Mouse (Mus musculus): ENCODE data around the gene Gm10277. TPM values are rescaled to one million over a fixed set of nuclear protein-coding genes. Genes with fewer than 3 reads are reported as not detected.

Gm10277 gene
- 0.68 to 1.2 TPM in 2 of 3 replicates, not detected in the other for total RNA-seq (2017)

- no peak for ATAC-seq (replicated peaks; ENCODE audit: insufficient number of reproducible peaks, low FRiP score, low TSS enrichment, poor library complexity, severe bottlenecking)
These were observed at the start of gene Gm10277 for GRCm38 (mm10) chr11:77787707-77788106. Gene Gm10277, minus strand, starts transcription at chr11:77787747.

GRCm38 (mm10) chr11:77836751-77837150 lies 49.2 kb upstream of the Gm10277 start:
- ATAC-seq (replicated peaks; ENCODE audit: insufficient number of reproducible peaks, low FRiP score, low TSS enrichment, poor library complexity, severe bottlenecking): no peak

GRCm38 (mm10) chr11:77836290-77836689 lies 48.7 kb upstream of the Gm10277 start:
- ATAC-seq (replicated peaks; ENCODE audit: insufficient number of reproducible peaks, low FRiP score, low TSS enrichment, poor library complexity, severe bottlenecking): no peak

- no peak for ATAC-seq (replicated peaks; ENCODE audit: insufficient number of reproducible peaks, low FRiP score, low TSS enrichment, poor library complexity, severe bottlenecking)
These were observed 47.6 kb upstream of the Gm10277 start for GRCm38 (mm10) chr11:77835109-77835508.

GRCm38 (mm10) chr11:77832541-77832940 lies 45.0 kb upstream of the Gm10277 start:
- ATAC-seq (replicated peaks; ENCODE audit: insufficient number of reproducible peaks, low FRiP score, low TSS enrichment, poor library complexity, severe bottlenecking): no peak

- ATAC-seq (replicated peaks; ENCODE audit: insufficient number of reproducible peaks, low FRiP score, low TSS enrichment, poor library complexity, severe bottlenecking): no peak
These were observed 43.3 kb upstream of the Gm10277 start for GRCm38 (mm10) chr11:77830875-77831274.

GRCm38 (mm10) chr11:77829043-77829841 lies 41.7 kb upstream of the Gm10277 start:
- ATAC-seq (replicated peaks; ENCODE audit: insufficient number of reproducible peaks, low FRiP score, low TSS enrichment, poor library complexity, severe bottlenecking): no peak

GRCm38 (mm10) chr11:77828163-77828562 lies 40.6 kb upstream of the Gm10277 start:
- ATAC-seq (replicated peaks; ENCODE audit: insufficient number of reproducible peaks, low FRiP score, low TSS enrichment, poor library complexity, severe bottlenecking): no peak

GRCm38 (mm10) chr11:77827241-77827995 lies 39.9 kb upstream of the Gm10277 start:
- ATAC-seq (replicated peaks; ENCODE audit: insufficient number of reproducible peaks, low FRiP score, low TSS enrichment, poor library complexity, severe bottlenecking): peak; percentile 51

GRCm38 (mm10) chr11:77826311-77826710 lies 38.8 kb upstream of the Gm10277 start:
- ATAC-seq (replicated peaks; ENCODE audit: insufficient number of reproducible peaks, low FRiP score, low TSS enrichment, poor library complexity, severe bottlenecking): no peak

- no peak for ATAC-seq (replicated peaks; ENCODE audit: insufficient number of reproducible peaks, low FRiP score, low TSS enrichment, poor library complexity, severe bottlenecking)
These were observed 38.3 kb upstream of the Gm10277 start for GRCm38 (mm10) chr11:77825853-77826252.

- ATAC-seq (replicated peaks; ENCODE audit: insufficient number of reproducible peaks, low FRiP score, low TSS enrichment, poor library complexity, severe bottlenecking): no peak
These were observed 35.2 kb upstream of the Gm10277 start for GRCm38 (mm10) chr11:77822781-77823180.

GRCm38 (mm10) chr11:77821648-77822047 lies 34.1 kb upstream of the Gm10277 start:
- no peak for ATAC-seq (replicated peaks; ENCODE audit: insufficient number of reproducible peaks, low FRiP score, low TSS enrichment, poor library complexity, severe bottlenecking)

GRCm38 (mm10) chr11:77816003-77816402 lies 28.5 kb upstream of the Gm10277 start:
- ATAC-seq (replicated peaks; ENCODE audit: insufficient number of reproducible peaks, low FRiP score, low TSS enrichment, poor library complexity, severe bottlenecking): peak; percentile 89

- no peak for ATAC-seq (replicated peaks; ENCODE audit: insufficient number of reproducible peaks, low FRiP score, low TSS enrichment, poor library complexity, severe bottlenecking)
These were observed 26.4 kb upstream of the Gm10277 start for GRCm38 (mm10) chr11:77813969-77814368.

- ATAC-seq (replicated peaks; ENCODE audit: insufficient number of reproducible peaks, low FRiP score, low TSS enrichment, poor library complexity, severe bottlenecking): no peak
These were observed 22.5 kb upstream of the Gm10277 start for GRCm38 (mm10) chr11:77810018-77810417.

- no peak for ATAC-seq (replicated peaks; ENCODE audit: insufficient number of reproducible peaks, low FRiP score, low TSS enrichment, poor library complexity, severe bottlenecking)
These were observed 21.7 kb upstream of the Gm10277 start for GRCm38 (mm10) chr11:77809215-77809614.

- ATAC-seq (replicated peaks; ENCODE audit: insufficient number of reproducible peaks, low FRiP score, low TSS enrichment, poor library complexity, severe bottlenecking): no peak
These were observed 20.5 kb upstream of the Gm10277 start for GRCm38 (mm10) chr11:77808051-77808465.

- ATAC-seq (replicated peaks; ENCODE audit: insufficient number of reproducible peaks, low FRiP score, low TSS enrichment, poor library complexity, severe bottlenecking): no peak
These were observed 19.3 kb upstream of the Gm10277 start for GRCm38 (mm10) chr11:77806855-77807254.

- no peak for ATAC-seq (replicated peaks; ENCODE audit: insufficient number of reproducible peaks, low FRiP score, low TSS enrichment, poor library complexity, severe bottlenecking)
These were observed 18.7 kb upstream of the Gm10277 start for GRCm38 (mm10) chr11:77806218-77806617.

All from monocyte, adult 5-6 weeks (primary cell).